Mouse (Mus musculus) bone marrow, adult 2 months (tissue): ENCODE measurements around the gene Uso1.

ENCODE experiments used
- CTCF ChIP-seq: fragments of 200-500 bp; IDR thresholded peaks from 2 replicates; pipeline ENCODE4 v1.5.1; 2011; ENCODE audit warnings: low read length, control low read depth; ENCODE audit not compliant: control insufficient read depth, insufficient read depth
- POLR2A ChIP-seq: fragments of 200-500 bp; IDR thresholded peaks from 2 replicates; pipeline ENCODE4 v1.6.1; 2011; ENCODE audit warnings: low read depth, mild to moderate bottlenecking, control low read depth, low read length, borderline replicate concordance; ENCODE audit not compliant: control insufficient read depth

DNA sequence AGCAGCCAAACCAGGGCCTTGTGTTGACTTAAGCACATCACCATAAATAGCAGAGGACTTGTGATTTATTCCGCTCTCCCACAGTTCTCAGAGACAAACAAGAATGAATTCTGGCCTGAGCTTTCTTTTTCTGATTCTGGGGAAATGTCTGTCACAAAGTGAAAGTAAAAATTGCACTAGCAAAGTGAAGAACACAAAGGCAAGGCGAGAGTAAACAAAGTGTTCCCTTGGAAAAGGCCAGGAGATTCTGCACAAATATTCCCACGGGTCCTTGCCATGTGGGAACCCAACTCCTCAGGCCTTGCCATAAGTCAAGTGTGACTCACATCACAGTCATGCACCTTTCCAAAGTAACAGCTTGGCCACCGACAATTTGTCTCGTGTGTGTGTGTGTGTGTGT lies 68.0 kb downstream of the Uso1 start:
- TF ChIP-seq POLR2A = no peak
- TF ChIP-seq CTCF = no peak
